Mouse (Mus musculus): ENCODE results near the gene C1qc.

DNA sequence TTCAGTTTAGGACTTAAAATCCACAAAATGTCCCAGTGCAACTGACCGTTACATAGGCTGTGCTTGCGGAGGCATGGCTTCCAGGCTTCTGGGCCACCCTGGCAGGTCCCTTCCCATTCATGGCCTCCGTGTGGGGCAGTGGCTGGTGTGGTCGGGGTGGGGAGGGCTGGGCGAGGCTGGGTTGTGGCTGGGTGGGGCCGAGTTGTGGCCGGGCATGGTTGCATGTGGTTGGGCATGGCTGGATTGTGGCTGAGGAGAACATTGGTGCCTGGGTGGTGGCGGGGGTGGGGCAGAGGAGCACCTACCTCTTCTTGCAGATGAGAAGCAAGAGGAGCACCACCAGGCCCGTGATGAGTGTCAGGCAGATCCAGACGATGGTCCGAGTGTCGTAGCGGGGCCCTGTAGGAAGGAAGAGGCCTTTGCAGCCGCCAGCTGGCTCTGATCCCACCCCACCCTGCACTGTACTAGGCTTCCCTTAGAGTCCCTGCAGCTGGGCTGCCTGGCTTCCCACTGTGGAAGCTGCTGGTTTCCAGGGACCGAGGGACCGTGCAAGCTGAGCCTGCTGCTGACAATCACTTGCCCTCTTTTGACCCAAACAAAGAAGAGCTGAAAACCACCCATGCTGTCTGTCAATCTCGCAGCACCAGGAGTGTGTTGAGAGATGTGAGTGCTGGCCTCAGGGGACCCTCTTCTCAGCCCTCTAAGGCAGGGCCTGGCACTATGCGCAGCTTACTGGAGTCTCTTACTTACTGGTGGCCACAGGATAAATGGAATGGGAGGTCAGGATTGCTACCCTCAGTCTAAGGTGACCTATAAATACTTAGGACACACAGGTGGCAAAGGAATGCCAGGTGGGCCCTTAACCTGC is 42.1 kb upstream of the C1qc start:
- TF ChIP-seq USF1 (IDR thresholded peaks at IDR 0.05; ENCODE audit: low read depth) (no peak), MYOG (IDR thresholded peaks at IDR 0.05; ENCODE audit: control insufficient read depth, extremely low read depth, insufficient read length) (no peak)

Measured in C2C12 (cell line).